Mouse (Mus musculus) mouse embryonic stem cell (cell line): ENCODE measurements around the gene Gpr12.
"Not testable (repeated sequence)": the region's sequence is repeated elsewhere in the genome, so short reads cannot be mapped to it uniquely, and the experiment has no call there.

ENCODE experiments used
- in situ Hi-C, 2 experiments: fragments of 300-500 bp; cut with MboI; formaldehyde crosslinking; loops; 1 replicate in 1 of 2; 3 replicates in 1 of 2; pipeline ENCODE4 v1.14.3; 2019 to 2020; ENCODE audit warnings: low sequenced_read_pairs in 2 of 2, low pct_unique_long_range_greater_than_20kb in 1 of 2, mixed read lengths in 1 of 2; ENCODE audit not compliant: unreplicated experiment in 1 of 2

Gpr12 gene

GRCm38 (mm10) chr5:146592580-146592979 is 7.5 kb upstream of the Gpr12 start:
- in situ Hi-C loops = no loop called here

GRCm38 (mm10) chr5:146591636-146592035 is 6.6 kb upstream of the Gpr12 start:
- in situ Hi-C loops = no loop called here

- in situ Hi-C loops = no loop called here
Measured at GRCm38 (mm10) chr5:146590987-146591386, 5.9 kb upstream of the Gpr12 start.

GRCm38 (mm10) chr5:146586357-146587070 is 1.5 kb upstream of the Gpr12 start:
- in situ Hi-C loops = loop anchor here in 1 of 2 experiments (10.0 kb wide), 1 partner anchor 78 kb away; no protein-coding TSS in a partner anchor

- in situ Hi-C loops = loop anchor here in 1 of 2 experiments (10.0 kb wide), 1 partner anchor 80 kb away; no protein-coding TSS in a partner anchor
Measured at GRCm38 (mm10) chr5:146585307-146585651, 240 bp upstream of the Gpr12 start.

GRCm38 (mm10) chr5:146584156-146584477 is 922 bp downstream of the Gpr12 start:
- in situ Hi-C loops = loop anchor here in 1 of 2 experiments (10.0 kb wide), 1 partner anchor 81 kb away; no protein-coding TSS in a partner anchor

- in situ Hi-C loops = no loop called here
Measured at GRCm38 (mm10) chr5:146576668-146577067, 8.4 kb downstream of the Gpr12 start.

- in situ Hi-C loops = not testable (repeated sequence)
Measured at GRCm38 (mm10) chr5:146572735-146573042, 12.3 kb downstream of the Gpr12 start.

- in situ Hi-C loops = not testable (repeated sequence)
Measured at GRCm38 (mm10) chr5:146571830-146572734, 13.0 kb downstream of the Gpr12 start.

GRCm38 (mm10) chr5:146570179-146570578 is 14.9 kb downstream of the Gpr12 start:
- in situ Hi-C loops = not testable (repeated sequence)

- in situ Hi-C loops = no loop called here
Measured at GRCm38 (mm10) chr5:146567054-146567453, 18.0 kb downstream of the Gpr12 start.

- in situ Hi-C loops = no loop called here
Measured at GRCm38 (mm10) chr5:146564259-146564658, 20.8 kb downstream of the Gpr12 start.

- in situ Hi-C loops = not testable (repeated sequence)
Measured at GRCm38 (mm10) chr5:146555836-146556235, 29.2 kb downstream of the Gpr12 start, which contains the start of gene Gm3415. Gene Gm3415 (plus strand): TSS chr5:146556136.

GRCm38 (mm10) chr5:146537347-146537746 is 47.7 kb downstream of the Gpr12 start, which contains the start of gene Gm3409:
Gene Gm3409 (plus strand): TSS chr5:146537647.
- in situ Hi-C loops = not testable (repeated sequence)
